Mouse (Mus musculus): ENCODE results near the gene Slc22a20.

Gene Slc22a20

GRCm38 (mm10) chr19:5986043-5986442 lies at the start of gene Slc22a20:
Slc22a20 (minus strand) TSS chr19:5986143.
- ATAC-seq (ENCODE audit: insufficient number of reproducible peaks, low FRiP score, low TSS enrichment), result no peak

- no peak for ATAC-seq (ENCODE audit: insufficient number of reproducible peaks, low FRiP score, low TSS enrichment)
Observed at GRCm38 (mm10) chr19:6030520-6031280, 44.8 kb upstream of the Slc22a20 start.

GRCm38 (mm10) chr19:6029426-6029825 lies 43.5 kb upstream of the Slc22a20 start:
- no peak for ATAC-seq (ENCODE audit: insufficient number of reproducible peaks, low FRiP score, low TSS enrichment)

- ATAC-seq (ENCODE audit: insufficient number of reproducible peaks, low FRiP score, low TSS enrichment), result no peak
Observed at GRCm38 (mm10) chr19:6028991-6029390, 43.0 kb upstream of the Slc22a20 start.

GRCm38 (mm10) chr19:6023930-6024329 lies 38.0 kb upstream of the Slc22a20 start:
- ATAC-seq (ENCODE audit: insufficient number of reproducible peaks, low FRiP score, low TSS enrichment), result no peak

GRCm38 (mm10) chr19:6023059-6023458 lies 37.1 kb upstream of the Slc22a20 start:
- no peak for ATAC-seq (ENCODE audit: insufficient number of reproducible peaks, low FRiP score, low TSS enrichment)

GRCm38 (mm10) chr19:6020276-6020675 lies 34.3 kb upstream of the Slc22a20 start:
- no peak for ATAC-seq (ENCODE audit: insufficient number of reproducible peaks, low FRiP score, low TSS enrichment)

- ATAC-seq (ENCODE audit: insufficient number of reproducible peaks, low FRiP score, low TSS enrichment), result no peak
Observed at GRCm38 (mm10) chr19:6018142-6019089, 32.5 kb upstream of the Slc22a20 start.

GRCm38 (mm10) chr19:6016532-6016931 lies 30.6 kb upstream of the Slc22a20 start:
- ATAC-seq (ENCODE audit: insufficient number of reproducible peaks, low FRiP score, low TSS enrichment), result no peak

- ATAC-seq (ENCODE audit: insufficient number of reproducible peaks, low FRiP score, low TSS enrichment), result peak; percentile 36; the same call in 1 of the 2 replicates
Observed at GRCm38 (mm10) chr19:6015511-6016315, 29.8 kb upstream of the Slc22a20 start, which contains the start of gene Capn1. Capn1 (minus strand) TSS chr19:6015897.

- peak; percentile 69; the same call in 1 of the 2 replicates for ATAC-seq (ENCODE audit: insufficient number of reproducible peaks, low FRiP score, low TSS enrichment)
Observed at GRCm38 (mm10) chr19:6014991-6015510, 29.1 kb upstream of the Slc22a20 start.

- no peak for ATAC-seq (ENCODE audit: insufficient number of reproducible peaks, low FRiP score, low TSS enrichment)
Observed at GRCm38 (mm10) chr19:6013691-6014090, 27.7 kb upstream of the Slc22a20 start.

GRCm38 (mm10) chr19:6009137-6009536 lies 23.2 kb upstream of the Slc22a20 start:
- ATAC-seq (ENCODE audit: insufficient number of reproducible peaks, low FRiP score, low TSS enrichment), result no peak

GRCm38 (mm10) chr19:6007013-6007412 lies 21.1 kb upstream of the Slc22a20 start:
- ATAC-seq (ENCODE audit: insufficient number of reproducible peaks, low FRiP score, low TSS enrichment), result no peak

GRCm38 (mm10) chr19:6005541-6005940 lies 19.6 kb upstream of the Slc22a20 start:
- no peak for ATAC-seq (ENCODE audit: insufficient number of reproducible peaks, low FRiP score, low TSS enrichment)

GRCm38 (mm10) chr19:5999969-6000368 lies 14.0 kb upstream of the Slc22a20 start:
- ATAC-seq (ENCODE audit: insufficient number of reproducible peaks, low FRiP score, low TSS enrichment), result no peak

- ATAC-seq (ENCODE audit: insufficient number of reproducible peaks, low FRiP score, low TSS enrichment), result no peak
Observed at GRCm38 (mm10) chr19:5998180-5998579, 12.2 kb upstream of the Slc22a20 start.

- ATAC-seq (ENCODE audit: insufficient number of reproducible peaks, low FRiP score, low TSS enrichment), result no peak
Observed at GRCm38 (mm10) chr19:5994711-5995110, 8.8 kb upstream of the Slc22a20 start.

GRCm38 (mm10) chr19:5992012-5992411 lies 6.1 kb upstream of the Slc22a20 start:
- ATAC-seq (ENCODE audit: insufficient number of reproducible peaks, low FRiP score, low TSS enrichment), result no peak

GRCm38 (mm10) chr19:5991467-5991866 lies 5.5 kb upstream of the Slc22a20 start:
- ATAC-seq (ENCODE audit: insufficient number of reproducible peaks, low FRiP score, low TSS enrichment), result no peak
